Mouse (Mus musculus) small intestine, adult 2 months (tissue): ENCODE data around the gene Mier3. TPM values are rescaled to one million over a fixed set of nuclear protein-coding genes. Genes with fewer than 3 reads are reported as not detected.

Experiments
- H3K27ac ChIP-seq: fragments of 200-500 bp; 2 replicates; pipeline ENCODE4 v1.5.1; 2012; ENCODE audit warnings: low read depth, low read length, control low read depth, inconsistent platforms; ENCODE audit not compliant: insufficient read depth
- H3K27me3 ChIP-seq: fragments of 200-500 bp; 2 replicates; pipeline ENCODE4 v1.6.1; 2012; ENCODE audit warnings: mild to moderate bottlenecking, moderate library complexity, low read length, inconsistent platforms; ENCODE audit not compliant: control insufficient read depth, insufficient read depth
- H3K36me3 ChIP-seq: fragments of 200-500 bp; 2 replicates; pipeline ENCODE4 v1.6.1; 2012; ENCODE audit warnings: mild to moderate bottlenecking, low read length, control low read depth, inconsistent platforms; ENCODE audit not compliant: control insufficient read depth, insufficient read depth
- H3K4me1 ChIP-seq: fragments of 200-500 bp; 2 replicates; pipeline ENCODE4 v1.6.1; 2012; ENCODE audit warnings: low read length, inconsistent platforms, mixed read lengths; ENCODE audit not compliant: control insufficient read depth, insufficient read depth, insufficient read length
- H3K4me3 ChIP-seq: fragments of 200-500 bp; 2 replicates; pipeline ENCODE4 v1.5.1; 2012; ENCODE audit warnings: low read depth, mild to moderate bottlenecking, control low read depth, inconsistent platforms, low read length, moderate library complexity
- CTCF ChIP-seq: fragments of 200-500 bp; IDR thresholded peaks from 2 replicates; pipeline ENCODE4 v1.5.1; 2012; ENCODE audit warnings: low read depth, mild to moderate bottlenecking, control low read depth, inconsistent platforms, low read length, moderate library complexity, mixed read lengths; ENCODE audit not compliant: insufficient replicate concordance, insufficient read length; ENCODE audit errors: extremely low read depth
- POLR2A ChIP-seq: fragments of 200-500 bp; IDR thresholded peaks from 2 replicates; pipeline ENCODE4 v1.6.1; 2012; ENCODE audit warnings: low read depth, mild to moderate bottlenecking, control low read depth, inconsistent platforms, low read length, moderate library complexity
- WGBS: fragments of 180-500 bp; shearing (Covaris S2); methylation state at CpG from one replicate; pipeline ENCODE4 v1.1.7; 2018; 5-methylcytosine and 5-hydroxymethylcytosine counted together
- polyA plus RNA-seq: library from polyadenylated mRNA; depleted of rRNA; stranded (reverse); fragments of >200 nt; gene quantifications from 2 replicates; pipeline ENCODE4 v1.2.3, GENCODE M21; 2012; rRNA removed

The Mier3 gene
- 1.4 and 4.9 TPM in 2 replicates for polyA plus RNA-seq

- Histone ChIP-seq H3K27me3 (no peaks in the 10 kb centered on the region), H3K36me3 (no peaks in the 10 kb centered on the region), H3K27ac (no peak within 1 kb of the TSS), H3K4me3 (no peak within 1 kb of the TSS), H3K4me1 (no peaks in the 10 kb centered on the region)
- TF ChIP-seq POLR2A (no peak), CTCF (no peak)
- 76% methylated on average over 4 of the region's 4 CpGs for WGBS
Measured at GRCm38 (mm10) chr13:111680679-111681078, at the start of gene Mier3. TSS of gene Mier3 (plus strand) at chr13:111680979.

- H3K4me3 ChIP-seq = no peak overlapping the region
- WGBS = 59% methylated on average over 16 of the region's 16 CpGs
- H3K27ac ChIP-seq = no peak overlapping the region
- peaks cover 4% of the 10 kb centered on the region; the same call in 1 of the 2 replicates for H3K4me1 ChIP-seq
- no peaks in the 10 kb centered on the region for H3K36me3 ChIP-seq
- no peak for TF ChIP-seq POLR2A
- TF ChIP-seq CTCF = no peak
- H3K27me3 ChIP-seq = no peaks in the 10 kb centered on the region
Measured at GRCm38 (mm10) chr13:111634163-111635160, 46.3 kb upstream of the Mier3 start.

- Histone ChIP-seq H3K36me3 (no peaks in the 10 kb centered on the region), H3K27ac (no peak overlapping the region), H3K4me3 (no peak overlapping the region), H3K27me3 (no peaks in the 10 kb centered on the region), H3K4me1 (no peaks in the 10 kb centered on the region)
- WGBS = 67% methylated on average over 6 of the region's 6 CpGs
- TF ChIP-seq CTCF (no peak), POLR2A (no peak)
Measured at GRCm38 (mm10) chr13:111640319-111640718, 40.5 kb upstream of the Mier3 start.

GRCm38 (mm10) chr13:111643636-111644035, 37.1 kb upstream of the Mier3 start:
- Histone ChIP-seq H3K4me1 (no peaks in the 10 kb centered on the region), H3K27me3 (no peaks in the 10 kb centered on the region), H3K36me3 (no peaks in the 10 kb centered on the region), H3K27ac (no peak overlapping the region), H3K4me3 (no peak overlapping the region)
- 67% methylated on average over 2 of the region's 2 CpGs for WGBS
- TF ChIP-seq POLR2A (no peak), CTCF (no peak)

GRCm38 (mm10) chr13:111646204-111646603, 34.6 kb upstream of the Mier3 start:
- WGBS = 78% methylated on average over 9 of the region's 9 CpGs
- Histone ChIP-seq H3K4me3 (no peak overlapping the region), H3K27me3 (no peaks in the 10 kb centered on the region), H3K36me3 (no peaks in the 10 kb centered on the region), H3K27ac (no peak overlapping the region), H3K4me1 (no peaks in the 10 kb centered on the region)
- TF ChIP-seq CTCF = no peak
- no peak for TF ChIP-seq POLR2A

- no peak for TF ChIP-seq POLR2A
- no peak for TF ChIP-seq CTCF
- no peaks in the 10 kb centered on the region for H3K4me1 ChIP-seq
- no peak overlapping the region for H3K4me3 ChIP-seq
- H3K27me3 ChIP-seq = no peaks in the 10 kb centered on the region
- H3K27ac ChIP-seq = no peak overlapping the region
- WGBS = 71% methylated on average over 4 of the region's 4 CpGs
- no peaks in the 10 kb centered on the region for H3K36me3 ChIP-seq
Measured at GRCm38 (mm10) chr13:111647279-111647678, 33.5 kb upstream of the Mier3 start.

GRCm38 (mm10) chr13:111651020-111651419, 29.8 kb upstream of the Mier3 start:
- no peak overlapping the region for H3K4me3 ChIP-seq
- no peak overlapping the region for H3K27ac ChIP-seq
- peaks cover 3% of the 10 kb centered on the region; the same call in 1 of the 2 replicates for H3K4me1 ChIP-seq
- 88% methylated on average over 6 of the region's 6 CpGs for WGBS
- H3K36me3 ChIP-seq = no peaks in the 10 kb centered on the region
- no peaks in the 10 kb centered on the region for H3K27me3 ChIP-seq
- TF ChIP-seq CTCF (no peak), POLR2A (no peak)
